Mouse (Mus musculus) thymus, adult 2 months (tissue): ENCODE results near the gene Zfp286.

Source experiments
- CTCF ChIP-seq: fragments of 200-500 bp; IDR thresholded peaks from 2 replicates; pipeline ENCODE4 v1.5.1; 2012; ENCODE audit warnings: mild to moderate bottlenecking, control low read depth, low read length, moderate library complexity, borderline replicate concordance; ENCODE audit not compliant: control insufficient read depth, poor library complexity, insufficient read depth; ENCODE audit errors: extremely low read depth
- POLR2A ChIP-seq: fragments of 200-500 bp; IDR thresholded peaks from 2 replicates; pipeline ENCODE4 v1.6.1; 2012; ENCODE audit warnings: mild to moderate bottlenecking, low read length, control low read depth, moderate library complexity; ENCODE audit not compliant: control insufficient read depth, poor library complexity, insufficient read depth; ENCODE audit errors: extremely low read depth

- TF ChIP-seq CTCF: no peak
- no peak for TF ChIP-seq POLR2A
These were observed 36.5 kb downstream of the Zfp286 start, which contains the start of gene Gm10428 for GRCm38 (mm10) chr11:62752780-62753179.
